Mouse (Mus musculus) 416B (cell line): Measurements from ENCODE around the gene Hoxa6.

Experiments used
- DNase-seq: peaks from one replicate; pipeline ENCODE4 v3.0.0; 2011; ENCODE audit warnings: low read depth

Hoxa6 gene

DNA sequence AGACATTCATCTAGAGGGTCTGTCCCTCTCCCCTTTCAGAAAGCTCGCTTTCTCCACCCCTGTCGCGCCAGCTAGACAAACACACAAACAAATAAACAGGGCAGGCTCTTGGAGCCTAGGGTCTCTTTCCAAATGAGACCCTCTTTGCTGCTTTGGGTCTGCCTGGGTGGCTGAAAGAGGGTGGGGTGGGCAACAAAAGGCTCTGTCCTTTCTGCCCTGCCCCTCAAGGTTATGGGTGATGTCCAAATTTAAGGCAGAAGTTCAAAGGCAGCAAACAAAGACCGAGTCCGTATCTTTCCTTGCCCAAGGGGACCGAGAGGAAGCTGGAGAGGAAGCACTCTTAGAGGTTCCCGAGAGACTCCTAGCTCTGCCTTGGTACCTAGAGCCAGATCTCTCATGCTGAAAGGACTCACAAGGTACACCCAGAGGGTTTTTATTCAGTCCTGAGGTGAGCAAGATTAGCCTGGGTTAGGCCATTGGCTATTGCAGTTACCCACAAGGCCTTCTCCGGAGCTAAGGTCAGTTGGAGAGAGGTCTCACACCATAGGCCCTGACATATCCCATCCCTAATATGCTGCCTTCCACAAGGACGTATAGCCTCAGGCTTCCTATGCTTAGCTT is 32.6 kb upstream of the Hoxa6 start:
- no peak for DNase-seq

DNA sequence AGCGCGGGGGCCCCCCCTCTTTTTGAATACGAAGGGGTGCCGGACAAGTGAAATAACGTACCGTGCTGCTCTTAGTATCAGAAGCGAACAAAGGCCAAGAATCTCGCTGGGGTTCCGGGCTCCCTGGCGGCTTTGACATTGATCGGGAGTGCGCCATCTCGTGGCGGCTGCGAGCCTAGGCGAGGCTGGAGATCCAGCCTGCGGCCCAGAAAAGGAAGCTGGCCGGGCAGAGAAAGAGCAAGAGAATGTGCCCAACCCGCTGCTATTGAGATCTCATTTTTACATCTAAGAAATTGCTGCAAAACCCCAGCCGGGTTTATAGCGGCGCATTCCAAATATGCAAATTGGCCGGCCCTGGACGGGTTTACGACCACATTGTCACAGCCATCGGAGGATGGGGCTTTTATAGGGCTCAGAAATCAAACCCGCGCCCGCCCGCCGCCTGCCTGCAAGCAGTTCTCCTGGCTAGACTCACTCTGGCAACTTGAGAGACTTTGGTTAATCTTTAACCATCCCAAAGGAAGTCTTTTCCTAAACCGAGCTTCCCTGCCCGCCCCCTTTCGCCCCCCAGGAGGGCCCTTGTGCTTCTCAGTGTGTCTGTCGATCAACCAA is 32.0 kb upstream of the Hoxa6 start, which contains the start of gene Hoxa10:
Hoxa10 (minus strand) TSS at position 466 of the 612 bp plus-strand sequence.
- DNase-seq, result peak; percentile 26

GRCm38 (mm10) chr6:52239625-52240388 is 31.3 kb upstream of the Hoxa6 start:
- DNase-seq, result no peak

GRCm38 (mm10) chr6:52238976-52239375 is 30.5 kb upstream of the Hoxa6 start:
- no peak for DNase-seq

GRCm38 (mm10) chr6:52238155-52238545 is 29.6 kb upstream of the Hoxa6 start:
- DNase-seq, result no peak

DNA sequence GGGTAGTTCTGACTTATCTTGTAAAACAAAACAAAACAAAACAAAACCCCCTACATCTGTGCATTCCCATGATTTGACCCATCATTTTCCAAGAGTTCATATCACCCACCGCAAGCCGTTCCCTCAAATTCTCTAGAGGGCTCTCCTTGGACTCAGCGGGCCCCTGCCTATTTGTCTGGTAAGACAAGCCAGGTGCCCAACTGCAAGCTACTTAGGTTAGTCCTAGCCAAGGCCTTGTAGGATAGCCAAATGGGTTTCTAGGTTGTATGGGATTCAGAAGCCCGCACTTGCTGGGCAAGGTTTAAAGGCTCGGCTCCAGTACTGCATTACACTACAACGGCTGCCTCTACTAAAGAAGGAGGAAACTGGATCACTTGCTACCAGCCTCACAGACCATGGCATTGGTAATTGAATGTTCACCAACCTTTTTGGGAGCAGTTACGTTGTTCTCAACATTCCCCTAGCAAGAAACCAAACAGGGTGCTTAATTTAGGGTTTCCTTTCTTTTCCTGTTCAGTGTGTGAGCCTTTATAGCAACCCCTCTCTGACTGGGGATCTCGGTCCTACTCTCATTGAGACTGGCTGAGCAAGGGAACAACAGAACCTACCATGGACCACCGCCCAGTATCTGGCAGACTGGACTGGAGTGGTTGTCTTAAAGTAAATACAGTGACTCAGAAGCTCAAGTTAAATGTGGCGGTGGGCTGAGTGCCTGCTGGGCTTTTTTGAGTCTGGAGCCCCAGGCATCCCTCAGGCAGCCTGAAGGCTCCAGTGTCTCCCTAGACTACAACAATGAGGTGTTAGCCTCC is 29.0 kb upstream of the Hoxa6 start:
- DNase-seq, result no peak

GRCm38 (mm10) chr6:52236806-52237205 is 28.3 kb upstream of the Hoxa6 start:
- no peak for DNase-seq

GRCm38 (mm10) chr6:52235866-52236265 is 27.3 kb upstream of the Hoxa6 start:
- no peak for DNase-seq

- no peak for DNase-seq
Measured at GRCm38 (mm10) chr6:52235267-52235666, 26.7 kb upstream of the Hoxa6 start.

GRCm38 (mm10) chr6:52234428-52235140 is 26.1 kb upstream of the Hoxa6 start:
- DNase-seq, result no peak

- no peak for DNase-seq
Measured at GRCm38 (mm10) chr6:52233546-52234427, 25.3 kb upstream of the Hoxa6 start.

DNA sequence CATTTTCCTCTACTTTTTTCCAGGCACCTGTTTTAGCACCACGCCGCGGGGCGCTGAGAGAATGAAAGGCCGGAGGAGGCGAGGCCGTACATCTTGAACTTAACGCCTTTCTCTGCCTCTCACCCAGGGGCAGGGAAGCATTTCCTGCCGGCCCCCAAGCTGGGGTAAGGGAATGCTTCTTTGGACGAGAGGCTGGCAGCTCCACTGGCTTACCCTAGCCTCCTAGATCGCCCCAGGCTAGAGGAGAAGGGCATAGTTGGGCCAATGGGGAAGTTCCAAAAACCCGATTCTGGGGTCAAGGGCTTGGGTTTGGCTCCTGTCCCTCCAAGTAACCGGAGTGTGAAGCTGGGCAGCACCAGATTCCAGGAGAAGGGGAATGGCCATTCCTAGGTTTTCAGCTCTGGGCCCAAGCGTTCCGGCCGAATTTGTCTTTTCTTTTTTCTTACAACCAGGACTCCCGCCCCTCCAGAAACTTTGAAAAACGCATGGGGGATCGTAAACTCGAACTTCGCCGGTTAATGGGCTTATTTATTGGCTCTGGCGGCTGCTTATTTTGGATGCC is 24.5 kb upstream of the Hoxa6 start:
- no peak for DNase-seq

DNA sequence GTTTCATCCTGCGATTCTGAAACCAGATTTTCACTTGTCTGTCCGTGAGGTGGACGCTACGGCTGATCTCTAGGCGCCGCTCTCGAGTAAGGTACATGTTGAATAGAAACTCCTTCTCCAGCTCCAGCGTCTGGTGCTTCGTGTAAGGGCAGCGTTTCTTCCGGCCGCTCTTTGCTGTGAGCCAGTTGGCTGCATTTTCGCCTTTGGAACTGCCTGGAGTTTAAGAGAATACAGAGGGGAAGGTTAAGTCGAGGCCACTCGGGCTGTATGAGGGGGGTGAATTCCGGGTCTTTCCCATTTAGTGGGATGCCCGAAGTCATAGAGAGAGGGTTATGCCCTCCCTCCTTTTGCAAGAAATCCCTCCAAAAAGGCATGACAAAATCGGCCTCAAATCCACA is 24.0 kb upstream of the Hoxa6 start:
- no peak for DNase-seq

DNA sequence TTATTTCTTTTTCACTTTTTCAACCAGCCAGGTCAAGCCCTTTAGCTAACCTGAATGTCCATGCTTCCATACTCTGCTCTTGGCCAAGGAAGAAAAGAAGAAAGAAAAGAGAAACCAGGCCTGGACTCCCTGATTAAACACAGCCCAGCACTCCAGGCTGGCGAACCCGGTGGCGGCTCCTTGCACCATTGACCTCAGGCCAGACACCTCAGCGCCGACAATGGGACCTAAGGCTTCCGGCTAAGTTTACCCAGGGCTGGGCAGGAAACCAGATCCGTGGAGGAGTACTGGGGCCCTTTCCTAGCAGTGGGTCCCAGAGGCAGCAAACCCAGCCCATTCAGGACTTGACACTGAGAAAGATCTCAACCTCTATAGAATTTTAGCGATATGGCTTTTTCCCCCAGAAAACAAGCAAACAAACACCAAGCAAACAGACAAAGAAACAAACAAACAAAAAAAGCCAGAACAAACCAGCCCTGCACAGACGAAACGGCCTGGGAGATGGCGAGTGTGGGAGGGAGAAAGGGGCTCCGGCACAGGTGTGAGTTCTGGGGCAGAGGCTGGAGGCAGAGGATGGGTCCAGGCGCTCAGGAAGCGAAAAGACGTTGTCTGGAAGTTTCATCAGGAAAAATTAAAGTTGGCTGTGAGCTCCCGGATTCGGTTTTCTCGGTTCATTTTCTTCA is 23.5 kb upstream of the Hoxa6 start:
- DNase-seq, result no peak

DNA sequence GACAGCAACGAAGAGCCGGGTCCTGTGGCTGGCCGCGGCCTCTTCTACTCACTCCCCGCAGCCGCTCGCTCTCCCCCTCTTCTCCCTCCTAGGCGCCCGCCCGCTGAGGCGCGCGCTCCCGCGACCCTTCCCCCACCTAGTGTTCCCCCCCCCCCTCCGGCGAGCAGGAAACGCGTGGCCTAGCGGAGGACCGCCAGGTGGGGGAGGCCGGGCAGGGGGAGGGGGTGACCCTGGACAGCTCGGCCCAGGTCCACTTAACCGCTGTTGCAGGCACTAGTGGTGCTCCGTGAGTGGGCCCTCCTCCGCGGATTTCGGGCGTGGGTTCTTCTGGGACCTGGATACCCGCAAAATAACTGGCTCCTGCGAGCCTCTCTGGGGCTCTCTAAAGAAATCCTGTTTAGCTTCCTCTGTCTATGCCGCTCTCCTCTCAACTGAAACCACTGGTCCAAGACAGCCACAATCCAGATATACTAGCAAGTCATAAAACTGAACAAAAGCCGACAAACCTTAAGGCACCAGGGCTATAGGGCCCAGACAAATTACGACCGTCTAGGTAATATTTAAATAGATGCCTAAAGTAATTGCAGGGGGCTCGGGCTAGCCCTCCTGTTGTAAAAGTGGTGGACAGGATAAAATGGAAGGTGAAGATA is 22.1 kb upstream of the Hoxa6 start, which contains the start of gene Hoxa9:
Hoxa9 (minus strand) TSS at position 574 of the 650 bp plus-strand sequence.
- no peak for DNase-seq

GRCm38 (mm10) chr6:52229558-52230416 is 21.3 kb upstream of the Hoxa6 start:
- DNase-seq, result no peak

DNA sequence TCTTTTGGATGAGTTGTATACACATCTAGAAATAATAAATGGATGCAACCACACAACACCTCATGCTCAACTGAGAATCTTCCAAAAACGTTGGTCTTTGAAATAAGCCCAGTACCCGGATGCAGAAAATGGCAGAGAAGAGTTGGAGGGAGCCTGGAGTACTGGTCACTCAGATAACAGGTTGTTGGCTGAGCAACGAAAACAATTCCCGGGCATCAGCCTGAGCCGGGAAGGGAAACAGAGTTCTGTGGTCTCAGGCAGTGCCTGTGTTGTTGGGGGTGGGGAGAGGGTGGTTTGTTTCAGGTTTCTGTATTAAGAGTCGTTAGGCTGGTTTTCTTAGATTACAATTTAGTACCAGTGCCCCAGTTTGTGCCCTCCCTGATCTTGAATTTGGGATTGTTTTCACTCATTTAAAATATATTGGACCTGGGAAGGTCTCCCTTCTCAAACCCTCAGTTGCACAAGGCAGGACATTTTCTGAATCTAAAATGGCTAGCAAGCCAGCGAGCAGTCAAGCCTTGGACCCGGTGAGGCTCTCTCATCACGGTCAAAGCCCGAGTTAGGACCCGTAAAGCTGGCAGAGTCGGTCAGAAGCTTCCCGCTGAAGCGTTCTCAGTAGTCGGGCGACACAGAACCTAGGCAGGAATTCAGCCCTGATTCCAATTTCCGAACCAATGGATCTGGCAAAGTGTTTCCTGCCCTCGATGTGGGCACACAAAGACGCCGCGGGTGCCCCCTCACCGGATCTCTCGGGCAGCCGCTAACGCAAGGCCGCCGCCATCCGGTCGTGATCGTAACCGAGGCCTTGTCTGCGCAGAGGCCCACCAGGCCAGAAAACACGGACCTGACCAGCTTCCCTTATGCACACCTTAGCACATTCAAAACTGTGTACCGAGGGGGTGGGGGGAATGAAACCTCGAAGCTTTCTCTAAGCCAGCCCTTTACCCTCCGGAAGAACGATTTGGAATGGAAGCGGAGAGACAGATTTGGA is 20.2 kb upstream of the Hoxa6 start:
- DNase-seq, result no peak
